In the genomic region with DNA sequence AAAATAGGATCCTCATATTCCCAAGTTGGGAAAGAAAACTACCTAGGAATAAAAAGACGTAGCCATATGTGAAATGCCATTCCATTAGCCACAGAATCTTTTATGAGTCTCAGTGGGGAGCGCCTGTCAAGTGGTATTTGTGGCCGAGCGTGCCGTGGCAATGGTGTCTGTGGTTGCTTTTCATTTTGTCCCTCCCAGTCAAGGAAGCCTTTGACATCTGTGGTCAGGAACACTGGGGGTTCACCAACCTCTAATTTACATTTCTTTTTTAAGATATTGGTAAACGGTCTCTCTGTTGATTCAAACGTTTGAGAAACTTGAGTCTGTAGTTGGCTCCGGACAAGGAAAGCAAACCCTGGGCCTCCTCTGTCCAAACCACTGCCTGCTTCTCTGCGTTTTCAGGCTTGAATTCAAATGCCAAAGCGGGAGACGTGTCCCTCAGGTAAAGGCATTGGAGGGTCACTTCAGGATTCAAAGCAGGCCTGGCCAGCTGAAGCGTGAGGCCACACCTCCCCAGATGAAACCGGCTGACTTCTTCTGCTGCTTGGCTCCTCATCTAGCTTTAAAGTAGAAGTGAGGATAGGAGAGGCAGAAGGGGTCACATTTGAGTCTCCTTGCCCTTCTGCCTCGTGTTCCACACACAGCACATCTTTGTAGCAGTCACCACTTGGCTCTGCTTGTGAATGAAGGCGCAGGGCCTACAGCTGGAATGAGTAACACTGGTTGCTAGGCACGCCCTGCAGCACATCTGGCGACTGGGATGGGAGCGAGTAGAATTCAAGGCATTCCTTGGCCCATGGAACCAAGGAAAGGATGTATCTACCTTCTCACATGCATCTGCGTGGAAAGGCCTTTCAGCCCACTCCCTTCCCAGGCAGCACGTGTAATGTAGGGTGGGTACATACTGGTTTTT, we compare ENCODE assay signal across 19 mouse cellular contexts. TPM values are rescaled to one million over a fixed set of nuclear protein-coding genes. Genes with fewer than 3 reads are reported as not detected.
A peak's percentile ranks its signal among the peaks of the same experiment; 100 is the strongest.
DNase-seq lines count a peak whose midpoint lies in the region; ATAC-seq lines count a peak whose summit lies in the region.
"Had no signal": no experiment of that assay in that cellular context is flagged by ENCODE, and none has a peak within 500 bp of the region (broad histone marks: within the 10 kb centered on the region; RNA-seq: fewer than 3 reads in every experiment).

No protein-coding gene starts in this region.

- no peak overlapping the region for H3K27ac ChIP-seq in forebrain, embryonic 13.5 days
- H3K27ac ChIP-seq: stomach, postnatal 0 days had no signal

- H3K4me1 ChIP-seq in forebrain, embryonic 13.5 days: peaks cover 16% of the 10 kb centered on the region; the same call in 1 of the 2 replicates

- ATAC-seq in monocyte, adult 5-6 weeks (replicated peaks; ENCODE audit: insufficient number of reproducible peaks, low FRiP score, low TSS enrichment, poor library complexity, severe bottlenecking): 0 out of 2 replicates have a peak, but pooled peaks have one; percentile 17
- ATAC-seq in forebrain, embryonic 13.5 days: no peak
- ATAC-seq: hindbrain, embryonic 16.5 days; Patski had no signal

- H3K27me3 ChIP-seq in forebrain, embryonic 13.5 days: no peaks in the 10 kb centered on the region

- no peak overlapping the region for H3K4me2 ChIP-seq in forebrain, embryonic 13.5 days

- H3K9ac ChIP-seq in forebrain, embryonic 13.5 days: no peak overlapping the region

- peak; percentile 92 for DNase-seq in heart, adult 11 months
- DNase-seq in heart, postnatal 10 days: no peak
- DNase-seq in 3T3-L1 (ENCODE audit: low read depth, low spot score) (peak; percentile 70), R1 (ENCODE audit: low read depth, low spot score) (peak; percentile 7)
- DNase-seq in cerebellum, postnatal 36 days: no peak
- DNase-seq: adrenal gland, postnatal 10 days; cerebellum, adult 9-10 months; kidney, adult 2 months; kidney, postnatal 36 days; layer of hippocampus, postnatal 36 days; liver; lung, adult 2 months; right cerebral cortex, postnatal 25 days; thymus, postnatal 36 days had no signal

- no peaks in the 10 kb centered on the region for H3K36me3 ChIP-seq in forebrain, embryonic 13.5 days (ENCODE audit: poor library complexity, severe bottlenecking)

- no peaks in the 10 kb centered on the region for H3K9me3 ChIP-seq in forebrain, embryonic 13.5 days (replicated peaks)

- WGBS in forebrain, embryonic 13.5 days: 66% methylated on average over 20 of the region's 20 CpGs

- intact Hi-C loops in heart, postnatal 10 days (cut with DNase I): no loop called here

- no peak overlapping the region for H3K4me3 ChIP-seq in forebrain, embryonic 13.5 days

RNA-seq across cellular contexts. Expression of a gene that starts 45.0 kb away (rescaled TPM):
- total RNA-seq in heart, postnatal 10 days (2021): 1 to 10 TPM; 4.8 to 5.0 TPM
- total RNA-seq in monocyte, adult 5-6 weeks (2017): 0.48 to 1.1 TPM in 2 of 3 replicates, not detected in the other
- 31.4 and 34.6 TPM in 2 replicates for polyA plus RNA-seq in forebrain, embryonic 13.5 days (2015; fragmentation: Nextera tagmentation; extraction: Ambion mirVana)

Comparison
In these comparisons a context has a peak if more than half of its experiments do, and no peak if none do; other contexts are left out.
1. DNase-seq: peak in heart, adult 11 months (single experiment), 3T3-L1 (single experiment) and R1 (single experiment); none in heart, postnatal 10 days (0 of 2) and cerebellum, postnatal 36 days (0 of 2).